Mouse (Mus musculus) hindbrain, embryonic 13.5 days (tissue): ENCODE measurements at regions not wholly inside any gene's neighbourhood (a gene's known extent, or its start where the extent isn't known, plus 50 kb on each side); places are given as distances from the start of the nearest gene placed in this dataset.

ENCODE experiments used
- ATAC-seq: fragments of 200-750 bp; cut with Nextera tagmentation; 2 replicates; pipeline ENCODE4 v1.8.0; 2017; ENCODE audit warnings: moderate TSS enrichment; ENCODE audit not compliant: low FRiP score
- H3K27ac ChIP-seq: fragments of 300-500 bp; sonication (generic); 2 replicates; pipeline ENCODE4 v1.5.1; 2015; ENCODE audit warnings: inconsistent platforms, mild to moderate bottlenecking, moderate library complexity
- H3K27me3 ChIP-seq: fragments of 300-500 bp; sonication (generic); 2 replicates; pipeline ENCODE4 v1.6.1; 2015; ENCODE audit warnings: mild to moderate bottlenecking, inconsistent platforms
- H3K36me3 ChIP-seq: fragments of 300-500 bp; sonication (generic); 2 replicates; pipeline ENCODE4 v1.6.1; 2015; ENCODE audit warnings: mild to moderate bottlenecking, inconsistent platforms
- H3K4me1 ChIP-seq: fragments of 300-500 bp; sonication (generic); replicated peaks from 2 replicates; pipeline ENCODE4 v1.6.1; 2015; ENCODE audit warnings: inconsistent platforms
- H3K4me2 ChIP-seq: fragments of 300-500 bp; sonication (generic); 2 replicates; pipeline ENCODE4 v1.6.1; 2015; ENCODE audit warnings: inconsistent platforms, mild to moderate bottlenecking, moderate library complexity
- H3K4me3 ChIP-seq: fragments of 300-500 bp; sonication (generic); 2 replicates; pipeline ENCODE4 v1.5.1; 2015; ENCODE audit warnings: mild to moderate bottlenecking, inconsistent platforms
- H3K9ac ChIP-seq: fragments of 300-500 bp; sonication (generic); 2 replicates; pipeline ENCODE4 v1.6.1; 2015; ENCODE audit warnings: mild to moderate bottlenecking, inconsistent platforms
- H3K9me3 ChIP-seq: fragments of 300-500 bp; sonication (generic); 2 replicates; pipeline ENCODE4 v1.6.1; 2016; ENCODE audit warnings: inconsistent platforms
- WGBS: fragments of 180-500 bp; shearing (Covaris S2); methylation state at CpG from one replicate; pipeline ENCODE4 v1.1.7; 2015; 5-methylcytosine and 5-hydroxymethylcytosine counted together

GRCm38 (mm10) chr1:190570563-190570962, 341.0 kb downstream of the Rps6kc1 start:
- H3K27ac ChIP-seq: no peak overlapping the region
- 70% methylated on average over 10 of the region's 10 CpGs for WGBS

GRCm38 (mm10) chr1:190566744-190567143, 344.8 kb downstream of the Rps6kc1 start:
- Histone ChIP-seq H3K4me3 (no peak overlapping the region), H3K4me1 (peaks cover 3% of the 10 kb centered on the region; the same call in 1 of the 2 replicates), H3K4me2 (no peak overlapping the region), H3K36me3 (no peaks in the 10 kb centered on the region), H3K9me3 (no peaks in the 10 kb centered on the region), H3K27me3 (no peaks in the 10 kb centered on the region), H3K27ac (no peak overlapping the region), H3K9ac (no peak overlapping the region)
- WGBS: 95% methylated on average over 7 of the region's 7 CpGs
- no peak for ATAC-seq

More at GRCm38 (mm10) chr1:190570563-190570962, 341.0 kb downstream of the Rps6kc1 start:
- Histone ChIP-seq H3K4me2 (no peak overlapping the region), H3K4me1 (peaks cover 3% of the 10 kb centered on the region; the same call in 1 of the 2 replicates), H3K36me3 (no peaks in the 10 kb centered on the region), H3K27me3 (no peaks in the 10 kb centered on the region), H3K4me3 (no peak overlapping the region), H3K9ac (no peak overlapping the region), H3K9me3 (no peaks in the 10 kb centered on the region)
- ATAC-seq: no peak

- Histone ChIP-seq H3K4me2 (no peak overlapping the region), H3K9ac (no peak overlapping the region), H3K4me3 (no peak overlapping the region), H3K27me3 (no peaks in the 10 kb centered on the region), H3K9me3 (no peaks in the 10 kb centered on the region), H3K36me3 (no peaks in the 10 kb centered on the region), H3K27ac (no peak overlapping the region), H3K4me1 (peaks cover 3% of the 10 kb centered on the region; the same call in 1 of the 2 replicates)
- no peak for ATAC-seq
- WGBS: 57% methylated on average over 13 of the region's 13 CpGs
Measured at GRCm38 (mm10) chr1:190562865-190563457, 348.6 kb downstream of the Rps6kc1 start.

GRCm38 (mm10) chr1:190560086-190560485, 351.5 kb downstream of the Rps6kc1 start:
- Histone ChIP-seq H3K4me3 (no peak overlapping the region), H3K9me3 (no peaks in the 10 kb centered on the region), H3K4me2 (no peak overlapping the region), H3K36me3 (no peaks in the 10 kb centered on the region), H3K9ac (no peak overlapping the region), H3K27ac (no peak overlapping the region), H3K4me1 (peaks cover 3% of the 10 kb centered on the region; the same call in 1 of the 2 replicates), H3K27me3 (no peaks in the 10 kb centered on the region)
- ATAC-seq: no peak
- WGBS: 62% methylated on average over 9 of the region's 9 CpGs

GRCm38 (mm10) chr1:190541892-190542291, 369.7 kb downstream of the Rps6kc1 start:
- H3K4me1 ChIP-seq: no peaks in the 10 kb centered on the region
- H3K36me3 ChIP-seq: no peaks in the 10 kb centered on the region
- no peak overlapping the region for H3K9ac ChIP-seq
- H3K9me3 ChIP-seq: no peaks in the 10 kb centered on the region
- H3K4me2 ChIP-seq: no peak overlapping the region
- H3K4me3 ChIP-seq: no peak overlapping the region
- WGBS: 62% methylated on average over 2 of the region's 2 CpGs
- ATAC-seq: no peak
- H3K27me3 ChIP-seq: 0 out of 2 replicates have a peak, but pooled peaks cover 3% of the 10 kb centered on the region
- no peak overlapping the region for H3K27ac ChIP-seq

- WGBS: 21% methylated on average over 10 of the region's 10 CpGs
- no peak overlapping the region for H3K4me2 ChIP-seq
- H3K9ac ChIP-seq: no peak overlapping the region
- H3K9me3 ChIP-seq: no peaks in the 10 kb centered on the region
- no peak overlapping the region for H3K4me3 ChIP-seq
- H3K36me3 ChIP-seq: no peaks in the 10 kb centered on the region
- no peak overlapping the region for H3K27ac ChIP-seq
- peak; percentile 24; the same call in 1 of the 2 replicates for ATAC-seq
- 0 out of 2 replicates have a peak, but pooled peaks cover under 1% of the 10 kb centered on the region for H3K27me3 ChIP-seq
- peaks cover 21% of the 10 kb centered on the region for H3K4me1 ChIP-seq
Measured at GRCm38 (mm10) chr1:190532879-190533676, 362.6 kb upstream of the Prox1 start.

- no peak overlapping the region for H3K9ac ChIP-seq
- 94% methylated on average over 6 of the region's 6 CpGs for WGBS
- H3K27me3 ChIP-seq: 0 out of 2 replicates have a peak, but pooled peaks cover 2% of the 10 kb centered on the region
- peaks cover 26% of the 10 kb centered on the region for H3K4me1 ChIP-seq
- H3K4me2 ChIP-seq: no peak overlapping the region
- no peaks in the 10 kb centered on the region for H3K9me3 ChIP-seq
- H3K36me3 ChIP-seq: no peaks in the 10 kb centered on the region
- no peak for ATAC-seq
- H3K4me3 ChIP-seq: no peak overlapping the region
- H3K27ac ChIP-seq: no peak overlapping the region
Measured at GRCm38 (mm10) chr1:190531224-190531623, 360.7 kb upstream of the Prox1 start.

- no peak overlapping the region for H3K4me2 ChIP-seq
- peaks cover 33% of the 10 kb centered on the region for H3K4me1 ChIP-seq
- ATAC-seq: no peak
- H3K36me3 ChIP-seq: no peaks in the 10 kb centered on the region
- H3K9ac ChIP-seq: no peak overlapping the region
- H3K9me3 ChIP-seq: no peaks in the 10 kb centered on the region
- H3K4me3 ChIP-seq: no peak overlapping the region
- H3K27me3 ChIP-seq: 0 out of 2 replicates have a peak, but pooled peaks cover 2% of the 10 kb centered on the region
- WGBS: 82% methylated on average over 3 of the region's 3 CpGs
- no peak overlapping the region for H3K27ac ChIP-seq
Measured at GRCm38 (mm10) chr1:190530079-190530478, 359.6 kb upstream of the Prox1 start.

- Histone ChIP-seq H3K27me3 (0 out of 2 replicates have a peak, but pooled peaks cover 2% of the 10 kb centered on the region), H3K27ac (no peak overlapping the region), H3K9me3 (no peaks in the 10 kb centered on the region), H3K9ac (no peak overlapping the region), H3K4me3 (no peak overlapping the region), H3K4me1 (peaks cover 16% of the 10 kb centered on the region; the same call in 1 of the 2 replicates), H3K4me2 (no peak overlapping the region), H3K36me3 (no peaks in the 10 kb centered on the region)
- 77% methylated on average over 7 of the region's 7 CpGs for WGBS
- no peak for ATAC-seq
Measured at GRCm38 (mm10) chr1:190527545-190528137, 357.1 kb upstream of the Prox1 start.

- ATAC-seq: no peak
- no peak overlapping the region for H3K27ac ChIP-seq
- no peaks in the 10 kb centered on the region for H3K9me3 ChIP-seq
- 33% methylated on average over 7 of the region's 7 CpGs for WGBS
- H3K36me3 ChIP-seq: no peaks in the 10 kb centered on the region
- H3K27me3 ChIP-seq: 0 out of 2 replicates have a peak, but pooled peaks cover 2% of the 10 kb centered on the region
- H3K4me1 ChIP-seq: peaks cover 12% of the 10 kb centered on the region; the same call in 1 of the 2 replicates
- no peak overlapping the region for H3K9ac ChIP-seq
- H3K4me2 ChIP-seq: no peak overlapping the region
- H3K4me3 ChIP-seq: no peak overlapping the region
Measured at GRCm38 (mm10) chr1:190526634-190527033, 356.1 kb upstream of the Prox1 start.

- 68% methylated on average over 6 of the region's 6 CpGs for WGBS
Measured at GRCm38 (mm10) chr1:190526046-190526445, 355.5 kb upstream of the Prox1 start.

GRCm38 (mm10) chr1:190500106-190500505, 329.6 kb upstream of the Prox1 start:
- WGBS: 95% methylated on average over 8 of the region's 8 CpGs
- Histone ChIP-seq H3K9ac (no peak overlapping the region), H3K9me3 (no peaks in the 10 kb centered on the region), H3K27ac (no peak overlapping the region), H3K36me3 (no peaks in the 10 kb centered on the region), H3K4me3 (no peak overlapping the region), H3K4me1 (peaks cover 6% of the 10 kb centered on the region; the same call in 1 of the 2 replicates), H3K27me3 (no peaks in the 10 kb centered on the region), H3K4me2 (no peak overlapping the region)
- no peak for ATAC-seq

More at GRCm38 (mm10) chr1:190526046-190526445, 355.5 kb upstream of the Prox1 start:
- H3K27me3 ChIP-seq: 0 out of 2 replicates have a peak, but pooled peaks cover 2% of the 10 kb centered on the region
- no peak overlapping the region for H3K4me2 ChIP-seq
- no peak overlapping the region for H3K4me3 ChIP-seq
- peaks cover 12% of the 10 kb centered on the region; the same call in 1 of the 2 replicates for H3K4me1 ChIP-seq
- no peak for ATAC-seq
- H3K36me3 ChIP-seq: no peaks in the 10 kb centered on the region
- H3K27ac ChIP-seq: no peak overlapping the region
- H3K9ac ChIP-seq: no peak overlapping the region
- H3K9me3 ChIP-seq: no peaks in the 10 kb centered on the region
